Mouse (Mus musculus) G1E (cell line): Measurements from ENCODE around the gene Trat1.

ENCODE experiments used
- CTCF ChIP-seq: IDR thresholded peaks from 2 replicates; pipeline ENCODE4 v1.5.1; 2012; ENCODE audit warnings: low read depth, low read length, inconsistent platforms, mixed read lengths
- GATA1 ChIP-seq: IDR thresholded peaks from 2 replicates; pipeline ENCODE4 v1.6.1; 2012; ENCODE audit warnings: borderline replicate concordance, low read length, inconsistent platforms, mixed read lengths
- GATA2 ChIP-seq: IDR thresholded peaks from 2 replicates; pipeline ENCODE4 v1.6.1; 2012; ENCODE audit warnings: low read depth, low read length, inconsistent platforms, borderline replicate concordance
- TAL1 ChIP-seq: conservative IDR thresholded peaks from 2 replicates; pipeline ENCODE4 v1.6.1; 2012; ENCODE audit warnings: low read depth, low read length, inconsistent platforms, mixed read lengths

DNA sequence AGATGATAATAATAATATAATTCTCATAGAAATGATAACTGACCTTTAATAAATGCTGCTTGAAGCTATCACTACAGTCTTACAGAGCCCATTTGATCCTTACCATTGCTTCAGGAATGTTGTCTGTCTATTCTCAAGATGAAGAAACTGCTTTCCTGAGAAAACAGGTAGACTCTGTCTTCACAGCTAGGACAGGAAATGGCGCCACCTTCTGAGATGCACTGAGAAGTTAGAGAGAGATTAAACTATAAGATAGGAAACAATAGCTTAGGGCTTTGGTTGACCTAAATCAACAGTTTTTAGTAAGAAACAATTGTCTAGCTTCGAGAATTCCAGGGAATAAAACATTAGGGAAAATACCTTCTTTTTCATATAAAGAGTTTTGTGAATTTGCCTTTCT is 37.6 kb upstream of the Trat1 start:
- TF ChIP-seq GATA1 (no peak), CTCF (no peak), TAL1 (no peak), GATA2 (no peak)
